Mouse (Mus musculus) cerebellum, adult 9-10 months (tissue): Measurements from ENCODE around the gene Pknox2.
A peak's percentile ranks its signal among the peaks of the same experiment; 100 is the strongest.

ENCODE experiments used
- DNase-seq: peaks from one replicate; pipeline ENCODE4 v3.0.0; 2022

The Pknox2 gene

DNA sequence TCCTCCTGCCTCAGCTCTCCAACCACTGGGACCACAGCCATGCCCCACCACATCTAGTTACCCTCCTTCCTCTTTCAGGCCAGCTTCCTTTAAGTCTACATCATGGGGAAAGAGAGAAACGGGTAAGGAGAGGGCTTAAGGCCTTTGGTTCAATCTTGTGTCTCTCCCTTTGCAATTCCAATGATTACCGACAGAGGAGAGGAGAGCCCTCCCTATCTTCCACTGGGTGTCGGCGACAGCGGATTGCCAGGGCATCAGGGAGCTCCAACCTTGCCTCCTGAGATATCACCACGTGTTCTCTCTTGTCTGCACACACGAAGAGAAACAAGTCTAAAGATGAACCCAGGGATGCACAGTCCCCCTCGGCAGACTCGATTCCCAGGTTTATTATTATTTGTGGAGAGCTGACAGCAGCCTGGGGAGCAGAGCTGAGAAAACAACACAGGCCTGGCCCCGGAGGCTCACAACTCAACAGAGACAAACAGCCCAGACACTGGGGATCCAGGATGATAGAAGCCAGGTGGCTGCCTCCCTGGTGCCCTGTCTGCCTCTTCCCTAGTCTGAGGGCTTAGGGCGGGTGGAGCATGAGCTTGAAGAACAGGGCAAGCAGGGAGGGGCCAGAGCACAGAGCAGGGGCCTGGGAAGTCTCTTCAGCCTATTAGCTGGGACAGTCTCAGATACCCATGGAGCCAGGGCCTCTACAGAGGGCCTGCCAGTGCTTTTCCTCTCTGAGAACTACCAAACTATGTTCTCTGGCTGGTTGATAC, 170.4 kb downstream of the Pknox2 start:
- DNase-seq = no peak

DNA sequence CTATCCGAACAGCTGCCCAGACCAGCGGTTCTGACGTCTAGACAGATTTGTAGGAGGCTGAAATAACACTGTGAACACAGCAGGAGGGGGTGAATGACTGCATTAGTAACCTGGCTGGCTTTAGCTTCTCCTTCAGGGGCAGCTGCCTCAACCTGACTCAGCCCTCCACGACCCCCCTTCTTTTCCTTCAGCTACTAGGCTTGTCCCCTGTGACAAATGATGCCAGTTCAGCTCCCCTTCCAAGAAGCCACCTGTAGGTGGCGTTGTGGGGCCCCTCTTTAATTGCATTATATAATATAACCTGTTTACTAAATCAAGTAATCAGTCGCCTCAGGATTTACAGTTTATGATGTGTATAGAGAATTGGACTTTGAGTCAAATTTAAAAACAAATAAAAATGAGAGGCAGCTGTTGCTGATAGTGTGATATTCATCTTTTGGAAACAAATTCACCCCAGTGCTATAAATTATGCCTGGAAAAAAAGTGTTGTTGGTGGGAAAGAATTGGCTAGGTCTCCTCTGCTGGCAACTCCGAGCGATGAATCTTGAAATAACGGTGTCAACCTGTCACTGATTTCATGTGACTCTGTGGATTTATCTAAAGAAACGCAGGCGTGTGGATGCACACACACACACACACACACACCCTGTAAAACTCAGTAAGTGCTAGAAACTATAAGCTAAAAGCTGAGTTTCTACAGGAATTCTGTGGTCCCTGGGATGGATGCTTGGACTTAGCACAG, 173.6 kb downstream of the Pknox2 start:
- DNase-seq = peak; percentile 81

DNA sequence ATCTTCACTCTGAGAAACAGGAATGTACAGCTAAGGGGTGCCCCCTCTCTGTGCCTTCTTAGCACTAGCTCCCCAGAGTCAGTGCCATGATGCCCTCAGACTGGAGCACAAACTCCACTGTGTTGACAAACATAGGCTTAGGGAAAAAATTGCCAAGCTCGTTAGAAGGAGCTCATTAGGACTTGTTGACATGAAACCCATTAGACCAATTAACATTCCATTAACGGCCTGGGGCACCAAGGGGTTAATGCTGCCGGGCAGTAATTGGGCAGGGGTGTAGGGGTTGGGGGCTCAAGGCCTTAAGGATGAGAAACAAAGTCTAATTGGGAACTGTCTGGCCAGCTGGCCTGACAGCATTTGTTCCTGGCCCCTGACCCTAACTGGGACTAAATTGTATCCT, 175.1 kb downstream of the Pknox2 start:
- DNase-seq = no peak

DNA sequence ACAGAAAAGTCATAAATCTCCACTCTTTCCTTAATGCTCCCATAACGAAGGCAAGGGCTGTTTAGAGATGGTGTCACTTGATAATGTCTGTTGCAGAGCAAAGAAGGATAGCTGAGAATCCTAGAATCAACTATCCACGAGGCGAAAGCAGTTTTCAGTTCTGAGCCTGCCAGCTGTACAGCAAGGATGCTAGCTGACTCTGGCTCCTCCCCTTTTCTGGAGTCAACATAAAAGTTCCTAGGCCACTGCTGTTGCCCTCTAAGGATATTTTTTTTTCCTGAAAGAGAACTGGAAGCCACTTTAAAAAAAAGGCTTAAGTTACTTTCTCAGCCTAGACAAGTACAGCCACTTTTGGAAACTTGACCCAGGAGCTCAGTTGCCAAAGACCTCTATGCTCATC, 176.1 kb downstream of the Pknox2 start:
- DNase-seq = no peak

DNA sequence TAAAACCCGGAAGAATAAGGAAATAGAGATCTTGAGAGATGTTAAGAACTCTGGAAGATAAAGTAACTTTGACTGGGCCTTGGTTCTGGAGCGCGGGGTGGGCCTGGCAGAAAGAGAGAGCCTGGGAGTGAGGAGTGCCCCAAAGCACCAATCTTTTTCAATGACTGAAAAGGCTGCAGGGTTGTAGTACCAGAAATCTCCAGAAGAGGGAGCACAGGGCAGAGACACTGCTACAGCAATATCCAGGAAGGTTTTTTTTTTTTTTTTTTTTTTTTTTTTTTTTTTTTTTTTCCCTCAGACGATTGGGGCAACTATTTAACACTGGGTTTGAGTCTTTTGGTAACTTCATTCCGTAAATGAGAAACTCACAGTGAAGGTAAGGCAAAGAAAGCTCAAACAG, 176.6 kb downstream of the Pknox2 start:
- DNase-seq = peak; percentile 91

GRCm38 (mm10) chr9:36969131-36969530, 178.1 kb downstream of the Pknox2 start:
- DNase-seq = no peak

- peak; percentile 67 for DNase-seq
These were observed 178.5 kb downstream of the Pknox2 start for GRCm38 (mm10) chr9:36968713-36969112.

GRCm38 (mm10) chr9:36968236-36968635, 179.0 kb downstream of the Pknox2 start:
- no peak for DNase-seq

DNA sequence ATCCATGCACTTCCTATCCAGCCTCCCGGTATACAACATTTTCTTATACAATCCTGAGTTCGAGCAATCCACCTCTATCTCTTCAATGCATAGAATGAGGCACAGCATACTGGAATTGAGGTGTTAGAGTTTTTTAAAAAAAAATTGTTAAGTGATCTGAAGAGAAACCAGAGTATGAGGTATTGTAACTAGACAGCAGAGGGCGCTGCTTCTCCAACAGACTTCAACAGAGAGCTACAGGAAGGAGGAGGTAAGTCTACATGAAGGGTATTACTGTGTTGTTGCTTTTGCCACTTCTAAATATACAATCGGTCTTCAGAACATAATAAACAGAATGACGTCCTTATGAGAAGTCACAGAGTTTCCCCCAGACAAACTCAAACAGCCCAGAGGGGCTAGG, 181.5 kb downstream of the Pknox2 start:
- no peak for DNase-seq

- no peak for DNase-seq
These were observed 183.0 kb downstream of the Pknox2 start for GRCm38 (mm10) chr9:36964230-36964629.

- peak; percentile 6 for DNase-seq
These were observed 183.7 kb downstream of the Pknox2 start for GRCm38 (mm10) chr9:36963512-36963911.

- no peak for DNase-seq
These were observed 185.3 kb downstream of the Pknox2 start for GRCm38 (mm10) chr9:36961874-36962273.

DNA sequence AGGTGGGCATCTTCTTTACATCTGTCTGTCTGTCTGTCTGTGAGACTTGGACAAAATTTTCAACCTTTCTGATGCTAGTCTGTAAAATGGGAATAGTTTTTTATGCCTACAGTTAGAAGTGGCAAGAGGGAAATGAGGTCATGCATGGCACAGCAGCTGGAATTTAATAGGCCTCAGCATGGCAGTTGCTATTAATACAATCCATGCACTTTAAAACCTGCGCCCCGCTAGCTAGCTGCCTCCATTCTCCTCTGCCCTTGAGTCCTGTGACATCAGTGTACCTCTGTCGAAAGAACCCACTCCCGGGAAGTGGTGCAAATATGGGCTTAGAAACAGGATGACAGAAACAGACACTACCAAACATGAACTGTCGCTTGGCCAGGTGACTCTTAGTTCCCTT, 186.1 kb downstream of the Pknox2 start:
- no peak for DNase-seq

GRCm38 (mm10) chr9:36951133-36951484, 196.1 kb downstream of the Pknox2 start:
- DNase-seq = no peak

DNA sequence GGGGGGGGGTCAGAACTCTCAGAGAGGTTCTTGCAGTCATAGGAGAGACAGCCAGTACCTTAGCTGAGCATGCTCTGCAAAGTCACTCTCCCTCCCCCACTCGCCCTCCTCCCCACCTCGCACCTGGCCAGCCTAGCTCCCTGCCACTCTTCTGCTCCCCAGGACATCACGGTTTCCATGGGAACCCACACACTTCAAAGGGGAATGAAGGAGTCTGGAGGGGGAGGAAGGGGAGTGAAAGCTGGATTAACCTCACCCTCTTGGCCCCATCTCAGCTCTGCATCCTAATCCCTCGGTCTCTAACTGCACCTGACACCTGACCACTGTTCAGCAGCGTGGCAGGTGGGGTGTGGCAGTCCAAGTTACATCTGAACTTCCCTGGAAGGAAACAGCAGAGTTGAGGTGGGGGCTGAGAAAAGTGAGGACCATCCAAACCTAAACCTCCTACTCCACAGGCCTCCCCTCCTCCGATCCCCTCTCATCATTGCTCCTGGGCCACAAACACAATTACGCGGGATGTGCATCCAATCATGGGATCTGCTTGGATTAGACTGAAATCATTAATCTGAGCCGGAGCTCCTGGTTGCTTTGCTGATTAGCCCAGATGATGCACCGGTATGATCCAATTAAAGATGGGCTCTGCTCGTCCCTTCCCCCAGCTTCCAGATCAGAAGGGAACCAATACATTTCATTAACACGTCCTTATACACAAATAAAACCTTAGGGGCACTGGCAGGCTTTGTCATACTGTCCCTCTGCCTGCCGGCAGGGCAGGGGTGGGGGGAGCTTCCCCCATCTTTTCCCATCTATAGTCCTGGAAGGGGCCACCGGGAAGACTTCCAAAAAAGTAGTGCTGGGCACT, 196.7 kb downstream of the Pknox2 start:
- DNase-seq = peak; percentile 51

DNA sequence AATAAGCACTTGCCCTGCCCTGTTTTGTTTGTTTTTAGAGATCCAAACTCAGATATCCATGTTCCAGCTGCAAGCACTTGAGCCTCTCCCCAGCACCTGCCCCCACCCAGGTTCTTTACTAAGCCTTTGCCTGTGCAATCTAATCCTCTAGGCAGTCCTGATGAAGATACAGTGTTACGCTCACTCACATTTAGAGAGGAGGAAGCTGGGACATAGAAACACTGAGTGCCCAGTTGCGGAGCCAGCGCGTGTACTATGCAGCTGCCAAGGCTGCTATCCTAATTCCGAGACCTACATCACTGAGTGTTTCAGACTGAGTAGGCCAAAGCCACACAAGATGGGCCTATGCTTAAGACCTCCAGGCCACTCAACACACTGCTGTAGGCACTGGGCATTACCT, 199.0 kb downstream of the Pknox2 start:
- no peak for DNase-seq

- no peak for DNase-seq
These were observed 200.0 kb downstream of the Pknox2 start for GRCm38 (mm10) chr9:36947056-36947694.

DNA sequence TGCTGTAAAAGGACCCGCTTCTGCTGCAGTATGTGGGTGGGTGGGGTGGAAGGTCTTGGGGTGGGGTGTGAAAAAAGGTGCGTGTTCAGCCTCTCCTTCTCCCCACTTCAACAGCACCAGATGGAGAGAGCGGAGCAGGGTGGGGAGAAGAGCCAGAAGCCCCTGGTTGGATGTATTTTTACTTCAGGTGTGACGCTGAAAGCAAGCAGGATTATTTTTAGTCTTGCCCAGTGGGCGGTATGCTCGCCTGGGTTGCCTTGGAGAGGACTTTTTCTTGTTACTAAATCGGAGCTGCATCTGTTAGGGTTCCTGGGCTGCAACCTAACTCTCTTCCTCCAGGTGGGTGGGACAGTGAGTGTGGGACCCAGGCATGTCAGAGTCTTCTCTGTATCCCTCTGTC, 202.4 kb downstream of the Pknox2 start:
- peak; percentile 71 for DNase-seq

GRCm38 (mm10) chr9:36942561-36942960, 204.6 kb downstream of the Pknox2 start:
- no peak for DNase-seq

DNA sequence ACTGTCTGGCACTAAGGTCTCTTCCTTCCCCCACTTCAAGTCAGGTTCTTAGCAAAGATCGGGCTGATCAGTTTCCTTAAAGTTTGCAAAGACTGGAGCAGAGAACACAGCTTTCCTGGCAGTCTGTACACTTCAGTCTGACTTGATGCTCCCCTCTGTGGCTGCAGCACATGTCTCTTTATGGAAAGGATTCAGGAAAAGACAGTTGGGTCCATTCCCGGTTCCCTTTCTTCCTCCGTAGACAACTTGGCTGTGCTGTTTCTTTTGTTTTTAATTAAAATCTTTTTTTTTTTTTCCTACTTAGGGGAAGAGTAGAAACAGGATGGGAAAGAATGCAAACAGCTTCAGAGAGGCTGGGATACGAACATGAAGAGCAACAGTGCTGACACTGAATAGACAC, 205.1 kb downstream of the Pknox2 start:
- no peak for DNase-seq

DNA sequence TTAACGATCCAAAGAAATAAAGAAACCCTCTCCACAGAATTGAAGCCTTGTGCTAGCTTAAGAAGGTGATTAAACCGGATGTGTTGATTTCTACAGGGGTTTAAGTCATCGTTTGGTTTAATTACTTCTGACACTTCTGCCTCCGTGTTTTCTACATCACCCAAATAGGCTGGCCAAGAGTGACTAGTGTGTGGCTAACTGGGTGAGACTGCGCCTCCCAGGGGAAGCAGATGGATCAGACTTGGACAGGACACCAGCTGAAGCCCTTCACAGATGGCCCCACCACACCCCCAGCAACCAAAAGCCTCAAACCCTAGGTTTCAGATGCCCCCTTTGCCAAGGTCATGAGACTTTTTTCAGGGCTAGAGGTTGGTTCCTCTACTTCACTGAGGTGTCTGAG, 205.6 kb downstream of the Pknox2 start:
- no peak for DNase-seq

DNA sequence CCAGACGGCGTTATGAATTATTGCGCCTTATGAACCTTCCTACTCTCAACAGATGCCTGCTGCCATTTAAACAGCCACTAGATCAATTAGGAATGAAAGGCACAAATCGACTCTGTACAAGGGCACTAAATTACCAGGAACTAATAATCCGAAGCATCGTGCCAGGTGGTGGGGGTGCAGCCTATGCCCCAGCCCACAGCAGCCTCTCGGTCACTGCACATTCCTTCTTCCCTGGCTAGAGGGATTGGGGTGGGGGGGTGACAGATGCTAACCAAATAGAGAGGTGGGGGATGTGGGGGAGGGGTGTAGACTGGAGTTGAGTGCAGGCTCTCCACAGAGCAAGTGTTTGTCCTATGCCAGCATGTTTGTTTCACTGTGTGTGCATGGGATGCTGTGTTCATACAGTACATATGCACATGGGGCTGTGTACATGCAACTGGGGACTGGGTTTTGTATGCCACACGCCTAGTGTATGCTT, 208.6 kb downstream of the Pknox2 start:
- no peak for DNase-seq
